Mouse (Mus musculus): Measurements from ENCODE around the gene Gm42421. TPM values are rescaled to one million over a fixed set of nuclear protein-coding genes. Genes with fewer than 3 reads are reported as not detected.

Gene Gm42421
- under 1 TPM in 1 of 2 experiments, not detected in 1; 0.46 TPM for total RNA-seq (2021)
- long read RNA-seq, experiment 1, partial matches to known transcripts, result 0 of 1 reads
- long read RNA-seq, experiment 1, other reads (novel, unspliced or antisense), result 1 of 1 reads
- long read RNA-seq, experiment 2, result 0 reads

DNA sequence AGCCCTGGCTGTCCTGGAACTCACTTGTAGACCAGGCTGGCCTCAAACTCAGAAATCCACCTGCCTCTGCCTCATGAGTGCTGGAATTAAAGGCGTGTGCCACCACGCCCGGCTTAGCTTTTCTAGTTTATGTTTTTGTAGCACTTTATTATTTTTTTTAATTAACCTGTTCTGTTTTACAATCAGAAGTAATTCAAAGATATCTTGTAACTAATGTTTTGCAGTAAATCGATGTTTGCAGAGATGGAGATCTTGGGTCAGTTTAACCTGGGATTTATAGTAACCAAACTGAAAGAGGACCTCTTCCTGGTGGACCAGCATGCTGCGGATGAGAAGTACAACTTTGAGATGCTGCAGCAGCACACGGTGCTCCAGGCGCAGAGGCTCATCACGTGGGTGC is at the start of gene Gm42421:
Gm42421 (plus strand) TSS at position 301 of the 400 bp plus-strand sequence.
- DNase-seq, result no peak

DNA sequence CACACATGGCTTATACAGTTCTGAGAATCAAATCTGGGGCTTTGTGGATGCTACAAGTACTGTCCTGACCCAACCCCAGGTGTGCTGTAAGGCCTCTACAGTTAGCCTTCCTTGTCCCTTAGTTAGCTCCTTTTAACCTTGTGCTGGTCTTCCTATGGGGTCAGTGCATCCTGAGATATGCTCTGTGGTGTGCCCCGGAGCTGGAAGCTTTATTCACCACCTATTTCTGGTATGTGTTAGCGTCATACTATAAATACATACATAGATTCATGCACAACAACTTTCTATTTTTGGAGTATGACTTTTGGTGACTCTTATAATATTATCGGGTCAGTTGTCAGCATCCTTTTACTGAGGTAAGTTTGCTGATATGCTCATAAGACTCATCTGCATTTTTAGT is 42.7 kb upstream of the Gm42421 start:
- DNase-seq, result no peak

DNA sequence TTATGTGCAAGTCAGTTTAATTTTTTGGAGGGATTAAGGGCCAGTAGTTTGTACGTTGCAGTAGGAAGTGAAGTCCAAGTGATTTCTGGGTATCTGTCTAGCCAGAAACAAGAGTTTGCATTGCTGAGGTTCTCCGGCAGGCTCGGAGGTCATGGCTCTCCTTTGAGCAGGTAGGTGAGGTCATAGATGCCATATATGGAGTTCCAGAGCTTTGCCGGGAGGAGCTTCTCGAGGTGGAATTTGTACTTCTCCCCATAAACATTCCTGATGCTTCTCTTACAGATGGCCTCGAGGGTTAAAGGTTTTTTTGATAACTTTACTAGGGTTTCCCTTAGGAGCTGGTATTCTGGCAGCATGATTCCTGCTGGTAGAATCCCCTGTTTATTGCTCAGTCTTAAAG is 37.2 kb upstream of the Gm42421 start:
- DNase-seq, result no peak

DNA sequence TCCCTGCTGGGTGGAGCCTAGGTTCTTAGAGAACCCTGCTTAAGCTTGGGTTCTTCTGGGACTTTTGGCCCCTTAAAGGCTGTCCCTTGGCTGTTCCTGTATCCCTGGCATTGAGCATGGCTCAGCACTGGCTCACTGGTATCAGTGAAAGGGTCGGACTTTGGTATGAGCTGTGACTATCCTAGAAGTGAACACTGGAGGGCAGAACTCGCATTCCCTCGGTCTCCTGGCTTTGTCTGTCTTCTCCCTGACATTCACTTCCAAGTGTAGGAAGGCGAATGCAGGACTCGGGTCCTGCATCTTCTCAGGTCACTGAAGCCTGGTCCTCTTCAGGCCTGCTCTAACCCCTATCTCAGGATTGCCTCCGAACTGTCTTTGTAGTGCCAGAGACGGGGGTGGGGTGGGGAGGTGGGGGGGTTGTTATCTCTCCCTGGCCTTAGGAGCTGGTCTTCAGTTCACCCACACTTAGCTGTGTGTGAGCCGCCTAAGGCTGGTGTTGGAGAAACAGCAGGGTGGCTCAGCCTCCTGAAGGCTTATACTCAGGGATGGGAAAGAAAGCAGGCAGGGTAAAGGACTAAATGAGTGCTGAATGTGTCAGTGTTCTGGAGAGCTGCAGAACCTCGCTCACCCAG is 35.6 kb upstream of the Gm42421 start:
- no peak for DNase-seq

DNA sequence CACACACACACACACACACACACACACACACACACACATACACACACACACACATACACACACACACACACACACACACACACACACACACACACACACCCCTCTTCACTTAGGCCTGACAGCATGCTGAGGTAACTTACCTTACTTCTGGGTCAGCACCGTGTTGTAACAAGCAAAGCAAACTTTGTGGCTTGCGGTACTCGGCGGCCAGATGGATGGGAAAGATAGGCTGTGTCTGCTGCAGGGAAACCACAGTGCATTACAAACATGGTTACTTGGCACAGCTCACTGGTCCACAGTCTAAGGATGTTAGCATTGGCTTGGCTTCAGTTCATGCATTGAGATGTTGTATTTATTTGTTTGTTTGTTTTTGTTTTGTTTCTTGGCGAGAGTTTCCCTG is 34.6 kb upstream of the Gm42421 start:
- DNase-seq, result no peak

DNA sequence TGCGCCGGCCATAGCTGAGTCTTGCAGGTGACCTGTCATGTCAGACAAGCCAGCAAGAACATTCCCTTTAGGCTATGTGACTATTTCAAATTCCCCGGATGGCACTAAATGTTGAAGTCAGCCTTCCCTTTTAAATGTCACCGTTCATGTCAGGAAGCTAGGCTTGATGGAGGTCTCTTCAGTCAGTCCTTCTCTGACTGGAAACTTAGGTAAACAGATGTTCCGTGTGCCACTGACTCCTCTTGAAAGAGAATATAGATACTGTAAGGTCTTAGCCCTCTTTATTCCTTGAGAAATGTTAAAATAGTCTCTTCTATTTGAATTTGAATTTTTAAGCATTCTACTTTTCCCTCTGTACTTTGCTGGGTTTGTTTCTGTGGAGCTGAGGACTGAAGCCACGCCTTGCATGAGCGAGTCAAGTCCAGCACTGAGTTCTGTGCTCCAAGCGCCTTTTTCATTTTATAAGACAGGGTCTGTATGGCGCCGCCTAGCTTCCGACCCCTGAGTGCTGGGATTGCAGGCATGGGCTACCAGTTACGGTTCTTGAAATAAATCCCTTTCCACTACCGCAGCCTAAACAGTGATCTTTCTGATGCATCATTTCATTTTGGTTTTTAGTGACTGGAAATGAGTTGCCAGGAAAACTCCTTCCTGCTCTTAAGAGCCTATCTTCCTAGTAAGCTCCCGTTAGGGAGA is 30.2 kb upstream of the Gm42421 start, which contains the start of gene Ankrd61:
Ankrd61 (minus strand) TSS at position 51 of the 696 bp plus-strand sequence.
- DNase-seq, result no peak

DNA sequence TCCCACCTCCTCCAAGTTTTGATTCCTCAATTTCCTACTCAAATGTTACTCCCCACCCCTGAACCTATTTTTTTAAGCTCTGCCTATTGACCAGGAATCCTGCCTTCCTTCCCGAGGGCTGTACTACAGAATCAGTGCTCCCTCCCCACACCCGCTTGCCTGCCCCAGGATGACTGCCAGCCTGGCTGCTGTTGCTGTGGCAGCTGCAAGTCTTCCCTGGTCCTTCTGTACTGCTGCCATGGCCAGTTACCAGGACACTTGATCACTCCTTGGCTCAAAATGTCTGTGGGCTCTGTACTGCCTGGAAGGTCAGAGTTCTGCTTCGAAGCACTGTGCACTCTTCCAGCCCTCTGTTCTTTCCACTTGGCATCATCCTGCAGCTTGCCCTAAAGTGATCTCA is 25.9 kb upstream of the Gm42421 start:
- DNase-seq, result no peak

DNA sequence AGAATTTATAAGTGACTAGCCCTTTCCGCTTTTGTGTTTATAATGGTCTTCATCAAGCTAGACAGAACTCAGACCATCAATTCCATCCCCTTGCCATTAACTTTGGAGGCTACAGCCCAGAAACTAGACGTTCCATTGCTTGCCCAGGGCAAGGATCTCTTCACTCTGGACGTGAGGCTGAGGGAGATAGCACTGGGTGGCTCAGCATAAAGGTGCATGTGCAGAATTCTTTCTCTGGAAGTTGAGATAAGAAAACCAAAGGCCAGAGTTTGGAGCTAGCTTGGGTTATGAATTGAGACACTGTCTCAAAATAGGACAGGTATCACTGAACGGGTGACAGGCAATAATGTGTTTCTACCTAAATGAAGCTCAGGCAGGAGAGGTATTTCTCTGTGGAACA is 24.2 kb upstream of the Gm42421 start:
- DNase-seq, result no peak

DNA sequence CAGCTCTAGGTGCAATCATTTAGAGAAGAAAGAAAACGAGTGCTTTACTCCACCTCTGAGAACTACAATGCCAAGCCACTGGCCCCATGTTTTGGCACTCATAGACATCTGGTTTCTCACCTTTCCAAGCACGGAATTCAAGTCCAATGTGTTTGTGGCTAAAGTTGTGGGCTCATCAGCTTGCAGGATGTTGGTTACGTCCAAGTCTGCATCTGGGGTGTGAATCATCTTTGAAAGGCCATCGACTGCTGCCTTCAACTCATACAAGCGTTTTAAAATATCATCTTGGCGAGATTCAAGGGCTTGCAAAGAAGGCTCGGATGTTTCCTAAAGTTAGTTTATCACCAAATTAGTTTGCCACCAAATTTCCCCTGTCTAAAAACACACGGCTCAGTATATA is 21.5 kb upstream of the Gm42421 start:
- no peak for DNase-seq

DNA sequence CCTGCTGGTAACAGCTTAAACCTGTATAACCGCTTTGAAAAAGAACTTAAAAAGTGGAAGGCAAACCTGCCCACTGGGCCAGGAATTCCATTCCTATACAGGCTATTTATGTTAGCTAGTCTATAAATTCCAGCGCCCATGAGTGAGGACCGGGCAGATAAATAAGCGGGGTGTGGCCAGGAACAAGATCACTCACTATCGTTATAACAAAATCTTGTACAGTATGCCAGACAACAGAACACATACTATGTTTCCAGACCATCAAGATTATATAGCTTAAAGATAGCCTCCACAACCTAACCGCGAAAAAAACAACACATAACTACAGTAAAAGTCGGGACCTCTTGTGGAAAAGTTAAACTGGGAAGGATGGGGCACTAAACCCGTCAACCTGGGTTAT is 19.0 kb upstream of the Gm42421 start:
- no peak for DNase-seq

DNA sequence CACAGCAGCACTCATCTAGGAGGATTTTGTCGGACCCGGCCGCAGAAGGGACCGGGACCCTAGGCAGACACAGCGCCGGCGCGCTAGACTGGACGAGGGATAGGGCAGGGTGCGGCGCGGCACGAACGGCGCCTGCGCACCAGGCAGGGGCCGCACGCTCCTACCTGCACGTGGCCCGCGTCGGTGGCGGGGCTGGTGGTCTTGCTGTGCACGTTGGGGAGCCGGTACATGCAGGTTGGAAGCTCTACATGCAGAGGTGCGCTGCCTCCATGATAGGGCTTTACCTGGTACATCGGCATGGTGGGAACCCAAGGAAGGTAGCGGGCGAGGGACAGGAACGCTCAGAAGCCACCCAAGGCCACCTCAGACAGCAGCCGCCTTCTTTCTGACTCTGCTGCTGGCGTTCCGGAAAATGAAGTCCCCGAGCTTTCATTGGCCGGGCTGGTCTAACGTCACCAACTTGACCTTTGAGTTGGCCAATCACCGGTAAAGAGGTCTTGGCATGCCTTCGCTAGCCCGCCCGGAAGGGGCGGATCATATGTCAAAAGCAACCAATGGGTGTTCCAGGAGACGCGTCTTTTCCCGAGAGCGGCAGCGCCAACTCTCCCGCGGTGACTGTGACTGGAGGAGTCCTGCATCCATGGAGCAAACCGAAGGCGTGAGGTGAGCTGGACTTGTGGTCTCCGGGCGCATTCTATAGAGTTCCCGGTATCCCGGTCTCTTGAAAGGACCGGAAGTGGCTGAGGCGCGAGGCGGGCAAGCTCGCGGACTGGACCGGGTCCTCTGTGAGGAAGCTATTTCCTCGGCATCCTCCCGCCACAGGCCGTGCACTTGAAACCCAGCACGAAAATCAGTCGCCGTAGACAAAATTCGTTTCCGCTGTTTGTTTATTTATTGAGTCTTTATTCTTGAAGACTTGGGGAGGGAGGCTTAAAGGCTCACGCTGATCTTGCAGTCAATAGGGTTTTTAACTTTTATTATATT is 18.3 kb upstream of the Gm42421 start, which contains the start of the genes Aimp2 and Pms2:
Aimp2 (minus strand) TSS at position 431 of the 984 bp plus-strand sequence.
Pms2 (plus strand) TSS at position 548 of the 984 bp plus-strand sequence.
- peak; percentile 96 for DNase-seq

DNA sequence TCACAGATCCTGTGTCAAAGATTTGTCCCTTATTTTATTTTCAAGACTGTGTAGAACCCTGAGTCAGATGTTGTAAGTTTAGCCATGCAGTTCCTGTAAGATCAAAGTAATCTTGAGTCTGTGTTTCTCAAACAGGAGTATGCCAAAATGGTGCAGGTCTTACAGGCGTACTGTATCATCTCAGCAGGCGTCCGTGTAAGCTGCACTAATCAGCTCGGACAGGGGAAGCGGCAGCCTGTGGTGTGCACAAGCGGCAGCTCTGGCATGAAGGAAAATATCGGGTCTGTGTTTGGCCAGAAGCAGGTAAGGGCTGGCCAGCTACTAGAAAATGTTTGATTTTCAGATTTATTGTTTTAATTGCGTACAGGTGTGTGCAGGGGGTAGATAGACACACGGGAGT is 11.8 kb upstream of the Gm42421 start:
- DNase-seq, result no peak

DNA sequence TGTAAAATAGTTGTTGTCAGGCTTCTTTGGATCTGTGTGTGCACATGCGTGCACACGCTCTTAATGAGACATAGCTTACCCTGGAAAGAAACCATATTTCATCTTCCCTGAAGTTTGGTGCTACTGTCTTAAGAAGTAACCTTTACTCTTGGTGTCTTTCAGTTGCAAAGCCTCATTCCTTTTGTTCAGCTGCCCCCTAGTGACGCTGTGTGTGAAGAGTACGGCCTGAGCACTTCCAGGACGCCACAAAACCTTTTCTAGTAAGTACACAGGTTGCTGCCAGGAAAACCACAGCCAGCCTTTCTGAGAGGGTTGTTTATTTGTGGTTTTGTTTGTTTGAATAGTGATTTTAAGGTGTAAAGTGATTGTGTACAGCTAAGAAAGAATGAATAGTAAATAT is 10.6 kb upstream of the Gm42421 start:
- peak; percentile 67 to 81 for DNase-seq

DNA sequence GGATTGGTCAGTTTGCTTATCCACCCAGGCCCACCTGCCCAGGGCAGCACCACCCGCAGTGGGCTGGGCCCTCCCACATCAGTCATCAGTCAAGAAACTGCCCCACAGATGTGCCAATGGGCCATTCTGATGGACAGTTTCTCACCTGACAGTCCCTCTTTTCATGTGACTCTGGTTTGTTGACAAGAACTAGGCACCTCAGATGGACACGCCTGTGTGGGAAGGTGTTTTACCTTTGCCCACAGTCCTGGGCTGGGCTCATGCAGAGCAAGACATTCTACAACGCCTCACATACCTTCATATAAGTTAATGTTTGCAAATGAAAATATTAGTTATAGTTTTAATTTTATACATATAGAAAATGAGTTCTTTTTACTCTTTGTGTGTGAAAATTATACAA is 9.9 kb upstream of the Gm42421 start:
- DNase-seq, result no peak

DNA sequence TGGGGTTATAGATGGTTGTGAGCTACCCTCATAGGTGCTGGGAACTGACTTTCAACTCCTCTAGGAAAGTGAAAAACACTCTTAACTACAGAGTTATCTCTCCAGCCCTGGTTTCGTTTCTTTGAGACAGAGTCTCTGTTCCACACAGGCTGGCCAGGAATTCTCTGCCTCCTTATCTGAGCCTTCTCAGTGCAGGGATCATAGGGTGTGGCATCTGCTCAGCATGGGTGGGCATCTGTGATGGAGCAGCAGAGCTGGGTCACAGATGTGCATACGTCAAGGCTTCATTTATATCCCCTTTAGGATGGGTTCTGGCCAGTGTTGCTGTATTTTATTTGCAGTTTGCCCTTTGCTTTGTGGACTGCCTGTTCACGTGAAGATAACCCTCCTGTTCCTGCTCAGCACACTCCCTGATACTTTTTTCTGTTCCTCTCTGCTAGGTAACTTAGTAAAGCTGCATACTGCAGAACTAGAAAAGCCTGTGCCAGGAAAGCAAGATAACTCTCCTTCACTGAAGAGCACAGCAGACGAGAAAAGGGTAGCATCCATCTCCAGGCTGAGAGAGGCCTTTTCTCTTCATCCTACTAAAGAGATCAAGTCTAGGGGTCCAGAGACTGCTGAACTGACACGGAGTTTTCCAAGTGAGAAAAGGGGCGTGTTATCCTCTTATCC is 3.1 kb upstream of the Gm42421 start:
- no peak for DNase-seq

DNA sequence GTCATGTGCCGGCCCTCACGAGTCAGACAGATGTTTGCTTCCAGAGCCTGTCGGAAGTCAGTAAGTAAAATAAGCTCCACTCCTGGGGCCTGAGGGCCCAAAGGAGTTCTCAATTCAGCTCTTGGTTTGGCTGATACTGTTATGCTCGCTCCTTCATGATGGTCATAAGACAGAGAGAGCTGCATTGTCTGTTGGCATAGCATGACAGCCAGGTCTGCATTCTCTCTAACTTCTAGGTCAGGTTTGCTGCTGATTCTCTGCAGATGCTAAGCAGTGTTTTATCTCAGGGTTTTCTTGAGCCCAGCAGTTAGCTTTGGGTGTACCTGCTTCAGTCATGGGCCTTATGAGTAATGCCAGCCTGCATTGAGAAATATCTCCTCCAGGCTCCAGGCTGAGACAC is 1.3 kb downstream of the Gm42421 start:
- no peak for DNase-seq

DNA sequence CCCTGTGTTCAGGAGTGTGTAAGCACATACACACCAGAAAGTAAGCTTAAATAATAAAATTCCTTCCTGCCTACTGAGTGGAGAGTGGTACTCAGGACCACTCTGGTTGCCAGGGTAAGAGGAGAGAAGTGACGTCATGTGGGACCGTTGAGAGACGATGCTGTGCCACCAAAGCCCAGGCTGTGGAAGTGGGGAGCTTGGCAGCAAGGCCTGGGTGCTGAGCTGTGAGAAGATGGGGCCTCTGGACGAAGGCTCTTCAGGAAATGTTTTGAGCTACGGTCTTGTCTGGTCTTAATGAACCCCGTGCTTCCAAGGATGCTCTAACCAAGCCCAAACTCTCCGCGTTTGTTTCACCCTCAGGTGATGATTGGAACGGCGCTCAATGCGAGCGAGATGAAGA is 2.7 kb downstream of the Gm42421 start:
- DNase-seq, result no peak

DNA sequence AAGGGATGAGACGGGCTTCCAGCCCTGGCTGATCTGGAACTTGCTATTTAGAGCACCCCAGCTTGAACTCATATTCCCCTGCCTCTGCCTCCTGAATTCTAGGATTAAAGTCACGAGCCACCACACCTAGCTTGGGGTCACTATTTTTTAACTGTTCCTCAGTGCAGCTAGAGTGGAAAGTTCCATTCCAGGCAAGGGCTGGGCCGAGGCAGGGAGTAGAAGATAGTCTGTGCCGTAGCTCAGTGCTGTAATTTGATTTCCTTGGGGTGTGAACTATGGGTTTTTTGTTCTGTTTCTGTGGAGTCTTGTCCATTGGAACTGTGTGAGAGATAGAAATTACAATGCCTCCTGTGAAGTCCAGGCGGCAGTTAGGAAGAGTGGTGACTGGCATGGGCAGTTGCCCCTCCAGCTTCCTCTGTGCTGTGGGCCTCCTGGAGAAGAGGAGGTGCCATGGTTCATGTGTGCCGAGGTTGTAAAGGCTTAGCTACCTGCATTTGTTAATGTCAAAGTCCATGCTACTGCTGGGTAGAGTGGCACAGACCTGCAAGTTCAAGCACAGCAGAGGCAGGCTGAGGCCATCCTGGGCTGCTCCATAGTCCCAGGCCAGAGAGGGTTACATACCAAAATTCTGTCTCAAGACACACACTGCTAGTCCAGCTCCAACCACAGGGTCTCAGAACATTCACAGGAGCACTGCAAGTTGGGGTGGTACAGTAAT is 4.0 kb downstream of the Gm42421 start:
- DNase-seq, result no peak

DNA sequence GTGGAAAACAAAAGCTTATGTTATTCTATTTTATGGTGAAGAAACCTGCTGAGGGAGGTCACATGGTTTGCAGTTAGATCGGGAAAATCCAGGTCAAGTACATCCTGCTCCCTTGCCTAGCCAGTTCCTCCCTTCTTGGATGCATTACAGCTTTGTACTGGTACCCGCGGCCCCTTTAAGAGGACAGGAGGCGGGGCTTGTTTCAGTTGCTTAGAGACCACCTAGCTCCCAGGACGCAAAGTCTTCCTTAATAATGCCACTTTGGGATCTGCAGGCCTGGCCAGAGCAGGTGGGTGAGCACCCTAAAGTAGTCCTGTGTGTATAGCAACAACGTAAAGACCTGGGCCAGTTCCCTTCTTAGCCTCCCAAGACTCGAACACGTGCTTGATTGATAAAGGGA is 4.9 kb downstream of the Gm42421 start, which contains the start of gene Rsph10b:
Rsph10b (plus strand) TSS at position 205 of the 400 bp plus-strand sequence.
- peak; percentile 43 to 59 for DNase-seq

DNA sequence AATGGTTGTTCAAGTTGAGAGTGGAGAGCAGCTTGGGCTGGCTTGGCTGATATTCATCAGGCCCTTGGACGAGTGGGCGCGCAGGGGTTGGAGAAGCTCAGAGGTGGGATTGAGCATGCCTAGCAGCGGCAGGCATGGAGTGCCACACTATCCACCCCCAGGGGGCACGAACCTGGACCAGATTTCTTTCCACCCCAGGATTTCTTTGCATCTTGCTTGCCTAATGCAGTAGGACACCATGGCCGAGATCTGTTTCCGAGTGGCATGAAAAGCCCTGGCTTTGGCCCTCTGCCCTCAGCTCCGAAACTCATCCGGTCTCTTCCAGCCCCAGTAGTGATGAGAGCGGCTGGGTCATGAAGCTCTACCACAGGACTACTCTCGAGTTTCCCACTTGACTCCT is 5.4 kb downstream of the Gm42421 start:
- DNase-seq, result no peak

DNA sequence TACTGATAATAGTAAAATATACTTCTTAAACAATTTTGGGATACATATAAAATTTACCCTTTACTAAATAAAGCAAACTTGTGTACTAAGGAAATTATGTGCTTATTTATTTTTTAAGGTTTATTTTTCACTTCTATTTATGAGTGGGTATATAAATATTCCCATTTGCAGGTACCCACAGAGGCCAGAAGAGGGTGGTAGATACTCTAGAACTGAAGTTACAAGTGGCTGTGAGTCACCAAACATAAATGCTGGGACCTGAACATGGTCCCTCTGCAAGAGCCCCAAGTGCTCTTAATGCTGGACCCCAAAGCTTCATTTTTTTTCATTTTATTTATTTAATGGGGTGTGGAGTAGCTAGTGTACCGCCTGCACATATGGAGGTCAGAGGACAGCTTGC is 5.9 kb downstream of the Gm42421 start:
- no peak for DNase-seq
